Mouse (Mus musculus) cerebellum, adult 9-11 months (tissue): ENCODE data around the gene Apod.
"Not testable (repeated sequence)": the region's sequence is repeated elsewhere in the genome, so short reads cannot be mapped to it uniquely, and the experiment has no call there.

Experiments used
- DNase-seq: peaks from one replicate; pipeline ENCODE4 v3.0.0; 2022

Apod gene

GRCm38 (mm10) chr16:31320954-31321353 is 6.3 kb upstream of the Apod start:
- no peak for DNase-seq

- DNase-seq = not testable (repeated sequence)
Observed at GRCm38 (mm10) chr16:31319723-31320122, 5.1 kb upstream of the Apod start.

GRCm38 (mm10) chr16:31319316-31319715 is 4.7 kb upstream of the Apod start:
- DNase-seq = no peak

- DNase-seq = no peak
Observed at GRCm38 (mm10) chr16:31318418-31318817, 3.8 kb upstream of the Apod start.

- DNase-seq = peak; percentile 4
Observed at GRCm38 (mm10) chr16:31316246-31317143, 1.9 kb upstream of the Apod start.

GRCm38 (mm10) chr16:31315294-31315693 is 686 bp upstream of the Apod start:
- no peak for DNase-seq

GRCm38 (mm10) chr16:31313611-31314010 is 997 bp downstream of the Apod start:
- no peak for DNase-seq

GRCm38 (mm10) chr16:31312296-31312695 is 2.3 kb downstream of the Apod start:
- no peak for DNase-seq

- DNase-seq = no peak
Observed at GRCm38 (mm10) chr16:31305199-31305919, 9.2 kb downstream of the Apod start.

GRCm38 (mm10) chr16:31303276-31303675 is 11.3 kb downstream of the Apod start:
- DNase-seq = no peak

- DNase-seq = no peak
Observed at GRCm38 (mm10) chr16:31300883-31301532, 13.6 kb downstream of the Apod start.

GRCm38 (mm10) chr16:31300467-31300866 is 14.1 kb downstream of the Apod start:
- DNase-seq = no peak

GRCm38 (mm10) chr16:31299960-31300353 is 14.7 kb downstream of the Apod start:
- DNase-seq = no peak

GRCm38 (mm10) chr16:31299164-31299959 is 15.2 kb downstream of the Apod start:
- no peak for DNase-seq

- DNase-seq = no peak
Observed at GRCm38 (mm10) chr16:31297113-31297512, 17.5 kb downstream of the Apod start.

GRCm38 (mm10) chr16:31293761-31294160 is 20.8 kb downstream of the Apod start:
- no peak for DNase-seq

- DNase-seq = no peak
Observed at GRCm38 (mm10) chr16:31290751-31291365, 23.8 kb downstream of the Apod start.

- DNase-seq = no peak
Observed at GRCm38 (mm10) chr16:31290281-31290680, 24.3 kb downstream of the Apod start.

- DNase-seq = no peak
Observed at GRCm38 (mm10) chr16:31287712-31288111, 26.9 kb downstream of the Apod start.

- no peak for DNase-seq
Observed at GRCm38 (mm10) chr16:31286801-31287488, 27.7 kb downstream of the Apod start.

GRCm38 (mm10) chr16:31281981-31282380 is 32.6 kb downstream of the Apod start:
- DNase-seq = peak; percentile 9

- DNase-seq = no peak
Observed at GRCm38 (mm10) chr16:31280176-31280575, 34.4 kb downstream of the Apod start.
